Mouse (Mus musculus): Measurements from ENCODE around the gene Sdsl. TPM values are rescaled to one million over a fixed set of nuclear protein-coding genes. Genes with fewer than 3 reads are reported as not detected.
A peak's percentile ranks its signal among the peaks of the same experiment; 100 is the strongest.

Sdsl gene
- polyA plus RNA-seq, 1 experiment from 2014 or later: 14.1 TPM

DNA sequence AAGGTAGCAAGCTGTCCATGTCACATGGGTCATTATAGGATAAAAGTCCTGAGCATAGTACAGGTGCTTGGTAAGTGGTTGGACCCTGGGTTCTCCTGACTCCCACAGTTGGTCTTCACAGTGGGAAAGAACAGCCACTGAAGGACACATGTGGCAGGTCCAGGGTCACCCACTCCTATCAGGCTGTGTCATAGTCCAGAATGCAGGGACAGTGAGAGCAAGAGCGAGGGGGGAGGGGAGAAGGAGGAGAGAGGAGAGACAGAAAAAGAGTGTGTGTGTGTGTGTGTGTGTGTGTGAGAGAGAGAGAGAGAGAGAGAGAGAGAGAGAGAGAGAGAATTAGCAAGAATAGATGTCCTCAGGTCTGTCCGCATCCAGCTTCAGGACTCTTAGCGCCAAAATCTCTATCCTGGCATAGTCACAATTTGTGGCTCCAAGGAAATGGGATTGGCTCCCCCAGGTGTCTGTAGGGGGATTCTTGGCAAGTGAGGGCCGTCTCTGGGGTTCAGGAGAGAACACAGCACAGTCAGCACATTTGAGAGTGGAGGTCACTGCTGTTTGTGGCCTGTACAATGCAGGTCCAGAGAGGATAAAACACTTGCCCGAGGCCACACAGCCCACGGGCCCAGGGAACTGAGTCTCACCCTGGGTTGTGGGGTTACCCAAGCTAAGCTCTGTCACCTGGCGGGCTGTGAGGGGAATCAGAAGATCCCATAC, 15.6 kb downstream of the Sdsl start:
- no peak overlapping the region for H3K4me2 ChIP-seq (ENCODE audit: low read length)
- no peaks in the 10 kb centered on the region for H3K4me1 ChIP-seq (ENCODE audit: control insufficient read depth in 2 of 2, insufficient read depth in 2 of 2, low read length in 2 of 2)
- ATAC-seq (ENCODE audit: insufficient number of reproducible peaks, insufficient read depth, low FRiP score, low read depth): no peak
- H3K27ac ChIP-seq (replicated peaks in 1 of 2; ENCODE audit: control insufficient read depth in 1 of 2, insufficient read depth in 1 of 2, low read depth in 2 of 2, low read length in 2 of 2): no peak overlapping the region
- H3K9me3 ChIP-seq (ENCODE audit: control insufficient read depth, low read length): no peaks in the 10 kb centered on the region
- no peak overlapping the region for H3K4me3 ChIP-seq (ENCODE audit: control insufficient read depth in 1 of 2, insufficient read depth in 1 of 2, low read depth in 1 of 2, low read length in 2 of 2)
- no peaks in the 10 kb centered on the region for H3K36me3 ChIP-seq (ENCODE audit: control insufficient read depth, insufficient read depth, low read length)
- no peak overlapping the region for H3K9ac ChIP-seq (ENCODE audit: low read length)
- H3K27me3 ChIP-seq (ENCODE audit: control insufficient read depth, insufficient read depth, low read length): peaks cover 24% of the 10 kb centered on the region
- WGBS: 49% methylated on average over 7 of the region's 7 CpGs

DNA sequence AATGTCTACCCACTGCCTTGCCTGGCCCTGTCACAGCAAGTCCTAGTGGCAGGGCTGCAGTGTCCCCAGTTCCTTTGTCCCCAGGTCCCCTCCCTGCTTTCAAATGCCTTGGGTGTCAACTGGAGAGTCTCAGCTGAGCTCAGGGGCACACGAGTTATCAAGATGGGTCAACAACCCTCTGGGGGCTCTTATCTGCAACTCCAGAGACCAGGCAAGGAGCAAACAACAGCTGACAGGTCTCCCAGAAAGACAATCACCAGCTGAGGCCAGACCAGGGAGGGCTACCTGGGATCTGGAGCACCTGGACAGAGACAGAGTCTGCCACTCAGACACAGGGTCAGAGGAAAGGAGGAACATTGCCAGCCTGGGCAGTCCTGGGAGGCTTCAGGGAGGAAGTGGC, 16.4 kb downstream of the Sdsl start:
- Histone ChIP-seq H3K9ac (ENCODE audit: low read length) (no peak overlapping the region), H3K4me2 (ENCODE audit: low read length) (no peak overlapping the region), H3K27ac (replicated peaks in 1 of 2; ENCODE audit: control insufficient read depth in 1 of 2, insufficient read depth in 1 of 2, low read depth in 2 of 2, low read length in 2 of 2) (no peak overlapping the region), H3K4me1 (ENCODE audit: control insufficient read depth in 2 of 2, insufficient read depth in 2 of 2, low read length in 2 of 2) (no peaks in the 10 kb centered on the region), H3K9me3 (ENCODE audit: control insufficient read depth, low read length) (no peaks in the 10 kb centered on the region), H3K4me3 (ENCODE audit: control insufficient read depth in 1 of 2, insufficient read depth in 1 of 2, low read depth in 1 of 2, low read length in 2 of 2) (no peak overlapping the region), H3K27me3 (ENCODE audit: control insufficient read depth, insufficient read depth, low read length) (peaks cover 24% of the 10 kb centered on the region), H3K36me3 (ENCODE audit: control insufficient read depth, insufficient read depth, low read length) (no peaks in the 10 kb centered on the region)
- ATAC-seq (ENCODE audit: insufficient number of reproducible peaks, insufficient read depth, low FRiP score, low read depth): no peak
- WGBS: 4% methylated on average over 1 of the region's 1 CpGs

DNA sequence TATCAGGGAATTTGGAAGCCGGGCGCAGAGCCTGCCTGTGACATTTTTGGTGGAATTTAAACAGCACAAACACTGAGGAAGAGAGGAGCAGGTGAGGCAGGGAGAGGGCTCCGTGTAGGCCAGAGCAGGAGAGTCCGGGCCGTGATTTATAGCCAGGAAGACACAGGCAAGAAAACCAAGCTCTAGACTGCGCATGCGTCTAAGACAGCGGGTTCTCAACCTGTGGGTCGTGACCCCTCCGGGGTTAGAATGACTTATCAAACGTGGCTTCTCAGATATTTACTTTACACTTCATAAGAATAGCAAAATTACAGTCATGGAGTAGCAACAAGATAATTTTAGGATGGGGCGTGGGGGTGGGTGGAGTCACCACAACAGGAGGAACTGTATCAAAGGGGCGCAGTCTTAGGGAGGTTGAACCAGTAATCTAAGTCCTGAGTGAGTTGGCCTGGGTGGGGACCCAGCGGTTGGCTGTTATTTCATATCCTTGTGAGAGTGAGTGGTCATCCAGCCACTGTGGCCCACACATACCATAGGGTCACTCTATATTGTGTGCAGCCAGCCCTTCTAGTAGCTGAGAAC, 17.8 kb downstream of the Sdsl start:
- WGBS: 64% methylated on average over 14 of the region's 14 CpGs
- Histone ChIP-seq H3K4me3 (ENCODE audit: control insufficient read depth in 1 of 2, insufficient read depth in 1 of 2, low read depth in 1 of 2, low read length in 2 of 2) (no peak overlapping the region), H3K27me3 (ENCODE audit: control insufficient read depth, insufficient read depth, low read length) (peaks cover 26% of the 10 kb centered on the region), H3K4me2 (ENCODE audit: low read length) (no peak overlapping the region), H3K4me1 (ENCODE audit: control insufficient read depth in 2 of 2, insufficient read depth in 2 of 2, low read length in 2 of 2) (no peaks in the 10 kb centered on the region), H3K9ac (ENCODE audit: low read length) (no peak overlapping the region), H3K36me3 (ENCODE audit: control insufficient read depth, insufficient read depth, low read length) (no peaks in the 10 kb centered on the region), H3K27ac (replicated peaks in 1 of 2; ENCODE audit: control insufficient read depth in 1 of 2, insufficient read depth in 1 of 2, low read depth in 2 of 2, low read length in 2 of 2) (no peak overlapping the region), H3K9me3 (ENCODE audit: control insufficient read depth, low read length) (no peaks in the 10 kb centered on the region)
- ATAC-seq (ENCODE audit: insufficient number of reproducible peaks, insufficient read depth, low FRiP score, low read depth): no peak

DNA sequence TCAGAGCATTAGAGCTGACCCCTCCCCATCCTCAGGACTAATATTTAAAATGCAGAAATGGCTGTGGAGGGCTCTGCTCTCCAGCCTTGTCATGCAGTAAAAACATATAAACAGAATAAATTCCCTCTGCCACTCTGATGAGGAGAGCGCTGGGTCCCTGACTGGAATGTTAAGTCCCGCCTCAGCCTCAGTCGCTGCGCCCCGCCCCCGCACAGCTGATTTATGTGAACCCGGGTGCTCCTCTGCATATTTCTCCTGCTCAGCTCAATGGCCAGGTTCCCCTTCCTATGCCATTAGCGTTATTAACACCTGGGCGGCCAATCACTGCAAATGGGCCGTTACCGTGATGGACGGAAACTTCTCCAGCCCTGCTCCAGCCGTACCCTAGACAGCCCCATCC, 25.3 kb downstream of the Sdsl start:
- Histone ChIP-seq H3K4me2 (ENCODE audit: low read length) (no peak overlapping the region), H3K4me1 (ENCODE audit: control insufficient read depth in 2 of 2, insufficient read depth in 2 of 2, low read length in 2 of 2) (no peaks in the 10 kb centered on the region), H3K27me3 (ENCODE audit: control insufficient read depth, insufficient read depth, low read length) (peaks cover 51% of the 10 kb centered on the region), H3K9me3 (ENCODE audit: control insufficient read depth, low read length) (no peaks in the 10 kb centered on the region), H3K4me3 (ENCODE audit: control insufficient read depth in 1 of 2, insufficient read depth in 1 of 2, low read depth in 1 of 2, low read length in 2 of 2) (no peak overlapping the region), H3K9ac (ENCODE audit: low read length) (no peak overlapping the region), H3K36me3 (ENCODE audit: control insufficient read depth, insufficient read depth, low read length) (no peaks in the 10 kb centered on the region), H3K27ac (replicated peaks in 1 of 2; ENCODE audit: control insufficient read depth in 1 of 2, insufficient read depth in 1 of 2, low read depth in 2 of 2, low read length in 2 of 2) (no peak overlapping the region)
- ATAC-seq (ENCODE audit: insufficient number of reproducible peaks, insufficient read depth, low FRiP score, low read depth): no peak
- 25% methylated on average over 13 of the region's 13 CpGs for WGBS

GRCm38 (mm10) chr5:120440733-120441132, 31.9 kb downstream of the Sdsl start:
- ATAC-seq (ENCODE audit: insufficient number of reproducible peaks, insufficient read depth, low FRiP score, low read depth): no peak
- Histone ChIP-seq H3K4me2 (ENCODE audit: low read length) (peak overlapping the region; percentile 65), H3K4me1 (ENCODE audit: control insufficient read depth in 2 of 2, insufficient read depth in 2 of 2, low read length in 2 of 2) (peaks cover 0 to 13% of the 10 kb centered on the region in 2 experiments; a peak in 2 of 4 replicates), H3K4me3 (ENCODE audit: control insufficient read depth in 1 of 2, insufficient read depth in 1 of 2, low read depth in 1 of 2, low read length in 2 of 2) (peak overlapping the region; percentile 22 to 36), H3K36me3 (ENCODE audit: control insufficient read depth, insufficient read depth, low read length) (no peaks in the 10 kb centered on the region), H3K9me3 (ENCODE audit: control insufficient read depth, low read length) (no peaks in the 10 kb centered on the region), H3K27ac (replicated peaks in 1 of 2; ENCODE audit: control insufficient read depth in 1 of 2, insufficient read depth in 1 of 2, low read depth in 2 of 2, low read length in 2 of 2) (no peak overlapping the region), H3K27me3 (ENCODE audit: control insufficient read depth, insufficient read depth, low read length) (peaks cover 81% of the 10 kb centered on the region), H3K9ac (ENCODE audit: low read length) (no peak overlapping the region)
- WGBS: 5% methylated on average over 14 of the region's 14 CpGs

GRCm38 (mm10) chr5:120439887-120440670, 32.5 kb downstream of the Sdsl start:
- H3K27ac ChIP-seq (replicated peaks in 1 of 2; ENCODE audit: control insufficient read depth in 1 of 2, insufficient read depth in 1 of 2, low read depth in 2 of 2, low read length in 2 of 2): no peak overlapping the region
- H3K9ac ChIP-seq (ENCODE audit: low read length): no peak overlapping the region
- H3K36me3 ChIP-seq (ENCODE audit: control insufficient read depth, insufficient read depth, low read length): no peaks in the 10 kb centered on the region
- no peaks in the 10 kb centered on the region for H3K9me3 ChIP-seq (ENCODE audit: control insufficient read depth, low read length)
- peak overlapping the region; percentile 65 for H3K4me2 ChIP-seq (ENCODE audit: low read length)
- WGBS: 1% methylated on average over 61 of the region's 61 CpGs
- peaks cover 0 to 13% of the 10 kb centered on the region in 2 experiments; a peak in 2 of 4 replicates for H3K4me1 ChIP-seq (ENCODE audit: control insufficient read depth in 2 of 2, insufficient read depth in 2 of 2, low read length in 2 of 2)
- H3K27me3 ChIP-seq (ENCODE audit: control insufficient read depth, insufficient read depth, low read length): peaks cover 83% of the 10 kb centered on the region
- ATAC-seq (ENCODE audit: insufficient number of reproducible peaks, insufficient read depth, low FRiP score, low read depth): no peak
- H3K4me3 ChIP-seq (ENCODE audit: control insufficient read depth in 1 of 2, insufficient read depth in 1 of 2, low read depth in 1 of 2, low read length in 2 of 2): peak overlapping the region; percentile 22 to 36

GRCm38 (mm10) chr5:120438991-120439710, 33.5 kb downstream of the Sdsl start:
- no peaks in the 10 kb centered on the region for H3K9me3 ChIP-seq (ENCODE audit: control insufficient read depth, low read length)
- H3K9ac ChIP-seq (ENCODE audit: low read length): no peak overlapping the region
- peaks cover 84% of the 10 kb centered on the region for H3K27me3 ChIP-seq (ENCODE audit: control insufficient read depth, insufficient read depth, low read length)
- no peak for ATAC-seq (ENCODE audit: insufficient number of reproducible peaks, insufficient read depth, low FRiP score, low read depth)
- peaks cover 0 to 13% of the 10 kb centered on the region in 2 experiments; a peak in 2 of 4 replicates for H3K4me1 ChIP-seq (ENCODE audit: control insufficient read depth in 2 of 2, insufficient read depth in 2 of 2, low read length in 2 of 2)
- H3K36me3 ChIP-seq (ENCODE audit: control insufficient read depth, insufficient read depth, low read length): no peaks in the 10 kb centered on the region
- H3K27ac ChIP-seq (replicated peaks in 1 of 2; ENCODE audit: control insufficient read depth in 1 of 2, insufficient read depth in 1 of 2, low read depth in 2 of 2, low read length in 2 of 2): no peak overlapping the region
- 0 out of 4 replicates have a peak overlapping the region, but pooled peaks of 1 of the 2 experiments have one; percentile 36 for H3K4me3 ChIP-seq (ENCODE audit: control insufficient read depth in 1 of 2, insufficient read depth in 1 of 2, low read depth in 1 of 2, low read length in 2 of 2)
- H3K4me2 ChIP-seq (ENCODE audit: low read length): peak overlapping the region; percentile 65; the same call in 1 of the 2 replicates
- 2% methylated on average over 27 of the region's 27 CpGs for WGBS
